Mouse (Mus musculus) heart, postnatal 0 days (tissue): ENCODE measurements at regions not wholly inside any gene's neighbourhood (a gene's known extent, or its start where the extent isn't known, plus 50 kb on each side); places are given as distances from the start of the nearest gene placed in this dataset.
A peak's percentile ranks its signal among the peaks of the same experiment; 100 is the strongest.

ENCODE experiments used
- ATAC-seq: fragments of 200-750 bp; cut with Nextera tagmentation; 2 replicates; pipeline ENCODE4 v1.8.0; 2017; ENCODE audit warnings: low read depth, moderate number of reproducible peaks, moderate library complexity; ENCODE audit not compliant: insufficient read depth
- DNase-seq: peaks from one replicate; pipeline ENCODE4 v3.0.0-alpha.2; 2016; ENCODE audit warnings: low spot score
- H3K27ac ChIP-seq: fragments of 300-500 bp; sonication (generic); 2 replicates; pipeline ENCODE4 v1.5.1; 2014; ENCODE audit warnings: low read depth, mild to moderate bottlenecking
- H3K27me3 ChIP-seq: fragments of 300-500 bp; sonication (generic); 2 replicates; pipeline ENCODE4 v1.6.1; 2014; ENCODE audit warnings: low read length, mixed read lengths; ENCODE audit not compliant: control insufficient read depth, insufficient read depth
- H3K36me3 ChIP-seq: fragments of 300-500 bp; sonication (generic); replicated peaks from 2 replicates; pipeline ENCODE4 v1.6.1; 2014; ENCODE audit warnings: low read length, mixed read lengths; ENCODE audit not compliant: control insufficient read depth, insufficient read depth
- H3K4me1 ChIP-seq: fragments of 300-500 bp; sonication (generic); 2 replicates; pipeline ENCODE4 v1.6.1; 2014; ENCODE audit warnings: antibody characterized with exemption; ENCODE audit not compliant: control insufficient read depth, insufficient read depth
- H3K4me2 ChIP-seq: fragments of 300-500 bp; sonication (generic); 2 replicates; pipeline ENCODE4 v1.6.1; 2014; ENCODE audit warnings: low read depth, mild to moderate bottlenecking, low read length, moderate library complexity
- H3K4me3 ChIP-seq: fragments of 300-500 bp; sonication (generic); 2 replicates; pipeline ENCODE4 v1.5.1; 2014; ENCODE audit warnings: low read depth, low read length
- H3K9ac ChIP-seq: fragments of 300-500 bp; sonication (generic); replicated peaks from 2 replicates; pipeline ENCODE4 v1.6.1; 2014; ENCODE audit warnings: low read depth, low read length, mixed read lengths
- H3K9me3 ChIP-seq: fragments of 300-500 bp; sonication (generic); replicated peaks from 2 replicates; pipeline ENCODE4 v1.6.1; 2016; ENCODE audit warnings: low read length; ENCODE audit not compliant: control insufficient read depth
- CTCF ChIP-seq: IDR thresholded peaks from 2 replicates; pipeline ENCODE4 v1.5.1; 2016; ENCODE audit warnings: antibody characterized with exemption, control low read depth, low read depth
- EP300 ChIP-seq: IDR thresholded peaks from 2 replicates; pipeline ENCODE4 v1.6.1; 2016; ENCODE audit warnings: antibody characterized with exemption, low read depth
- WGBS: fragments of 180-500 bp; shearing (Covaris S2); extraction: QIAGEN DNeasy Blood & Tissue Kit; methylation state at CpG from one replicate; pipeline ENCODE4 v1.1.7; 2014; 5-methylcytosine and 5-hydroxymethylcytosine counted together

GRCm38 (mm10) chr12:109397175-109398058 lies 55.2 kb upstream of the Dlk1 start:
- Histone ChIP-seq H3K27ac (no peak overlapping the region), H3K4me1 (0 out of 2 replicates have a peak, but pooled peaks cover 10% of the 10 kb centered on the region)
- whole genome bisulfite sequencing, result 66% methylated on average over 12 of the region's 12 CpGs

GRCm38 (mm10) chr12:109398473-109398872 lies 54.1 kb upstream of the Dlk1 start:
- TF ChIP-seq CTCF, result no peak
- no peak for TF ChIP-seq EP300

More at GRCm38 (mm10) chr12:109397175-109398058, 55.2 kb upstream of the Dlk1 start:
- Histone ChIP-seq H3K4me3 (no peak overlapping the region), H3K36me3 (no peaks in the 10 kb centered on the region), H3K27me3 (peaks cover 18% of the 10 kb centered on the region), H3K4me2 (no peak overlapping the region), H3K9me3 (no peaks in the 10 kb centered on the region), H3K9ac (no peak overlapping the region)
- ATAC-seq, result no peak
- no peak for DNase-seq
- no peak for TF ChIP-seq EP300

GRCm38 (mm10) chr12:109398951-109399350 lies 53.7 kb upstream of the Dlk1 start:
- WGBS, result 8% methylated on average over 6 of the region's 6 CpGs

More at GRCm38 (mm10) chr12:109398473-109398872, 54.1 kb upstream of the Dlk1 start:
- DNase-seq (no peak), ATAC-seq (no peak)
- Histone ChIP-seq H3K4me1 (0 out of 2 replicates have a peak, but pooled peaks cover 10% of the 10 kb centered on the region), H3K36me3 (no peaks in the 10 kb centered on the region), H3K4me2 (no peak overlapping the region), H3K9ac (no peak overlapping the region), H3K9me3 (no peaks in the 10 kb centered on the region), H3K27me3 (peaks cover 10% of the 10 kb centered on the region; the same call in 1 of the 2 replicates), H3K4me3 (no peak overlapping the region), H3K27ac (no peak overlapping the region)
- WGBS, result 67% methylated on average over 7 of the region's 7 CpGs

GRCm38 (mm10) chr12:109399591-109399990 lies 53.0 kb upstream of the Dlk1 start:
- Histone ChIP-seq H3K9ac (no peak overlapping the region), H3K27me3 (peaks cover 7% of the 10 kb centered on the region; the same call in 1 of the 2 replicates), H3K27ac (no peak overlapping the region), H3K4me1 (0 out of 2 replicates have a peak, but pooled peaks cover 10% of the 10 kb centered on the region), H3K4me2 (peak overlapping the region; percentile 44), H3K4me3 (peak overlapping the region; percentile 15; the same call in 1 of the 2 replicates), H3K9me3 (no peaks in the 10 kb centered on the region), H3K36me3 (no peaks in the 10 kb centered on the region)
- ATAC-seq (no peak), DNase-seq (no peak)
- TF ChIP-seq EP300 (no peak), CTCF (no peak)
- 13% methylated on average over 22 of the region's 22 CpGs for WGBS

More at GRCm38 (mm10) chr12:109398951-109399350, 53.7 kb upstream of the Dlk1 start:
- peak; percentile 17 for DNase-seq
- Histone ChIP-seq H3K4me1 (0 out of 2 replicates have a peak, but pooled peaks cover 10% of the 10 kb centered on the region), H3K4me2 (peak overlapping the region; percentile 44; the same call in 1 of the 2 replicates), H3K27me3 (peaks cover 7% of the 10 kb centered on the region; the same call in 1 of the 2 replicates), H3K9me3 (no peaks in the 10 kb centered on the region), H3K9ac (no peak overlapping the region), H3K4me3 (no peak overlapping the region), H3K27ac (no peak overlapping the region), H3K36me3 (no peaks in the 10 kb centered on the region)
- ATAC-seq, result no peak
- TF ChIP-seq EP300, result no peak
- TF ChIP-seq CTCF, result no peak

- H3K27me3 ChIP-seq, result peaks cover 7% of the 10 kb centered on the region; the same call in 1 of the 2 replicates
- ATAC-seq, result no peak
- no peak overlapping the region for H3K9ac ChIP-seq
- no peak for TF ChIP-seq CTCF
- no peak for TF ChIP-seq EP300
- H3K36me3 ChIP-seq, result no peaks in the 10 kb centered on the region
- no peaks in the 10 kb centered on the region for H3K9me3 ChIP-seq
- H3K4me2 ChIP-seq, result no peak overlapping the region; the same call in 1 of the 2 replicates
- no peak overlapping the region for H3K4me3 ChIP-seq
- 0 out of 2 replicates have a peak, but pooled peaks cover 10% of the 10 kb centered on the region for H3K4me1 ChIP-seq
- DNase-seq, result no peak
- 0 out of 2 replicates have a peak overlapping the region, but pooled peaks have one; percentile 11 for H3K27ac ChIP-seq
- WGBS, result 92% methylated on average over 7 of the region's 7 CpGs
These were observed 52.6 kb upstream of the Dlk1 start for GRCm38 (mm10) chr12:109400041-109400440.
